Mouse (Mus musculus): ENCODE data around the gene Morn3.

- TF ChIP-seq EP300 (IDR thresholded peaks at IDR 0.05; ENCODE audit: low read depth) (no peak), CTCF (IDR thresholded peaks at IDR 0.05; ENCODE audit: low read depth) (no peak)
These were observed 36.7 kb upstream of the Morn3 start for GRCm38 (mm10) chr5:123083340-123084050.
